Mouse (Mus musculus): ENCODE data around the gene Tgif2lx1. TPM values are rescaled to one million over a fixed set of nuclear protein-coding genes. Genes with fewer than 3 reads are reported as not detected.
"Not testable (repeated sequence)": the region's sequence is repeated elsewhere in the genome, so short reads cannot be mapped to it uniquely, and the experiment has no call there.

Tgif2lx1 gene
- total RNA-seq (2021), result not detected
- long read RNA-seq, experiment 1, result 0 reads
- long read RNA-seq, experiment 2, result 0 reads

GRCm38 (mm10) chrX:118480637-118481036 is at the start of gene Tgif2lx1:
TSS of gene Tgif2lx1 (minus strand) at chrX:118480737.
- DNase-seq; H3K27ac ChIP-seq; H3K4me3 ChIP-seq; intact Hi-C loops (cut with DNase I): not testable (repeated sequence)

Other genes with a start within 250 kb of the Tgif2lx1 start
- gene Tgif2lx2, start 53.5 kb downstream of the Tgif2lx1 start, total RNA-seq (2021), result not detected